Mouse (Mus musculus) left cerebral cortex, postnatal 25 days (tissue): ENCODE measurements at regions not wholly inside any gene's neighbourhood (a gene's known extent, or its start where the extent isn't known, plus 50 kb on each side); places are given as distances from the start of the nearest gene placed in this dataset.
A peak's percentile ranks its signal among the peaks of the same experiment; 100 is the strongest.

Source experiments
- DNase-seq, 2 experiments: peaks; one replicate each; pipeline ENCODE4 v3.0.0; 2022; ENCODE audit warnings: low spot score in 2 of 2, mixed read lengths in 1 of 2
- intact Hi-C: fragments of 180-260 bp; cut with DNase I; formaldehyde crosslinking; loops from one replicate; pipeline ENCODE4 v1.15.1; 2025

DNA sequence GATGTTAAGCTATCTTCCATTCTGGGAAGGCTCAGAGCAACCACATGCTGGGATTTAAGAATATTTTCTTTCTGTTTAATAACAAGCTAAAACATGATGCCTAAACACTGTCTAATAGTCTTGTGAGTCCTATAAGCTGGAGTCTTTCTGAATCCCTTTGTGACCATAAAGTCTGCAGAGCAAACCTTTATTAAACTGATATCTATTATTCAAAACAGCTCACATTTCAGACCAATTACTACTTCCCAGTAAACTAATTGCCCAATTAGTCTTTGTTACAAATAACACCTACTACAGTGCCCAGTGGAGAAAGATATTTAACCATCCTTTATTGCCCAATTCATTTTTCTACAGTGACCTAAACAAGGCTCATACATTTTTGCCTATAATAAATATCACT is 277.7 kb downstream of the Stxbp6 start:
- no peak for DNase-seq
- intact Hi-C loops: no loop called here

DNA sequence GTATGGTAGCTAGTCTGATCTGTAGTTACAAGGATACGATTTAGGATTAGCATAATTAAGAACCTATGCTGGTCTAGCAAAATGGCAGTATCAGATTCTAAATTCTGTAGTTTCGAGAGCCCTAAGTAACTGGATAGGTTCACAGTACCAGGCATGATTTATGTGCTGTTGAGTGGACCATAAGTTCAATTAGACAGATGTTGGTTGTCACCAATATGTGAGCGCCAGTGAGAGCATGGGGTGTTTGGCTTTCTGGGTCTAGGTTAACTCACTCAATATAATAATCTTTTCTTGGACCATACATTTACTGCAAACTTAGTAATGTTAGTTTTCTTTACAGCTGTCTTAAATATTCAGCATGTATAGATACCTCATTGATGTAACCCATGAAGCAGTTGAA is 323.8 kb downstream of the Stxbp6 start:
- DNase-seq: no peak
- intact Hi-C loops: no loop called here

DNA sequence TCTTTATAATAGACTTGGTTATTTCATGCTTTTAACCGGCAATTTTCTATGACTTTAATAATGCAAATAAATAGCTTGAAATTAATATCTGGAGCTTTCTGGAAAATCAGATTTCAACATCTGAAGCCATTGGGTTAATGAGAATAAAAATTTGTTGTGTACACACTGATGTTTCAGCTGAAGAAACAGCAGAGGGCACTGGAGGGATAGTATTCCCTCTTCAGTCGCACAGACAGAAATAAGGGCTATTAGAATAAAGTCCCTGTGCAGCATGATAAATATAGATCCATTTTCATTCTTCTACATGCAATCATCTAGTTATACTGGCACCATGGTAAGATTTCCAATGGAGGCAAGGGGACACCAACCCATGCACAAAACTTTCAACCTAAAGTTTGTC is 347.7 kb downstream of the Stxbp6 start:
- intact Hi-C loops: loop anchor here (2.0 to 5.0 kb wide), 3 partner anchors 446 to 658 kb away; no protein-coding TSS in a partner anchor
- DNase-seq: peak in 1 of 2 experiments; percentile 11
